Mouse (Mus musculus) heart, embryonic 14.5 days (tissue): Measurements from ENCODE around the gene Cox20. TPM values are rescaled to one million over a fixed set of nuclear protein-coding genes. Genes with fewer than 3 reads are reported as not detected.
A peak's percentile ranks its signal among the peaks of the same experiment; 100 is the strongest.

Experiments
- ATAC-seq: fragments of 200-750 bp; cut with Nextera tagmentation; 2 replicates; pipeline ENCODE4 v1.8.0; 2017; ENCODE audit warnings: low read depth, moderate TSS enrichment; ENCODE audit not compliant: insufficient number of reproducible peaks, insufficient read depth, low FRiP score
- H3K27ac ChIP-seq, 2 experiments: fragments of 200-500 bp in 1 of 2; fragments of 300-500 bp in 1 of 2; sonication (generic) in 1 of 2; replicated peaks in 1 of 2; 2 replicates each; pipeline ENCODE4 v1.5.1; 2012 to 2014; ENCODE audit warnings: low read depth in 2 of 2, low read length in 2 of 2, control low read depth in 1 of 2, mild to moderate bottlenecking in 1 of 2, mixed read lengths in 1 of 2; ENCODE audit not compliant: control insufficient read depth in 1 of 2, insufficient read depth in 1 of 2
- H3K27me3 ChIP-seq: fragments of 300-500 bp; sonication (generic); 2 replicates; pipeline ENCODE4 v1.6.1; 2014; ENCODE audit warnings: mild to moderate bottlenecking, low read length, control low read depth; ENCODE audit not compliant: control insufficient read depth, insufficient read depth
- H3K36me3 ChIP-seq: fragments of 300-500 bp; sonication (generic); 2 replicates; pipeline ENCODE4 v1.6.1; 2014; ENCODE audit warnings: mild to moderate bottlenecking, control low read depth, low read length, mixed read lengths; ENCODE audit not compliant: control insufficient read depth, insufficient read depth
- H3K4me1 ChIP-seq, 2 experiments: fragments of 200-500 bp in 1 of 2; fragments of 300-500 bp in 1 of 2; sonication (generic) in 1 of 2; 2 replicates each; pipeline ENCODE4 v1.6.1; 2012 to 2014; ENCODE audit warnings: low read length in 2 of 2, control low read depth in 1 of 2, mixed read lengths in 1 of 2; ENCODE audit not compliant: control insufficient read depth in 2 of 2, insufficient read depth in 2 of 2
- H3K4me2 ChIP-seq: fragments of 300-500 bp; sonication (generic); 2 replicates; pipeline ENCODE4 v1.6.1; 2014; ENCODE audit warnings: mild to moderate bottlenecking, low read length
- H3K4me3 ChIP-seq, 2 experiments: fragments of 200-500 bp in 1 of 2; fragments of 300-500 bp in 1 of 2; sonication (generic) in 1 of 2; 2 replicates each; pipeline ENCODE4 v1.5.1; 2012 to 2014; ENCODE audit warnings: low read length in 2 of 2, mild to moderate bottlenecking in 2 of 2, control low read depth in 1 of 2, low read depth in 1 of 2, moderate library complexity in 1 of 2; ENCODE audit not compliant: control insufficient read depth in 1 of 2, insufficient read depth in 1 of 2
- H3K9ac ChIP-seq: fragments of 300-500 bp; sonication (generic); 2 replicates; pipeline ENCODE4 v1.6.1; 2014; ENCODE audit warnings: mild to moderate bottlenecking, low read length
- H3K9me3 ChIP-seq: fragments of 300-500 bp; sonication (generic); 2 replicates; pipeline ENCODE4 v1.6.1; 2016; ENCODE audit warnings: low read length, control low read depth; ENCODE audit not compliant: control insufficient read depth
- WGBS: fragments of 180-500 bp; shearing (Covaris S2); extraction: QIAGEN DNeasy Blood & Tissue Kit; methylation state at CpG from one replicate; pipeline ENCODE4 v1.1.7; 2014; 5-methylcytosine and 5-hydroxymethylcytosine counted together
- polyA plus RNA-seq: library from polyadenylated mRNA; unstranded; fragments of >200 nt; fragmentation: Nextera tagmentation; extraction: Ambion mirVana; gene quantifications from 2 replicates; pipeline ENCODE4 v1.2.1, GENCODE M21; 2014

The Cox20 gene
- polyA plus RNA-seq, 1 experiment from 2014 or later = 299 TPM

GRCm38 (mm10) chr1:178321730-178322357 is 2.9 kb downstream of the Cox20 start:
- Histone ChIP-seq H3K4me3 (0 out of 4 replicates have a peak overlapping the region, but pooled peaks of 1 of the 2 experiments have one; percentile 62), H3K9ac (peak overlapping the region; percentile 98; the same call in 1 of the 2 replicates), H3K4me1 (peaks cover 0 to 29% of the 10 kb centered on the region in 2 experiments; a peak in 2 of 4 replicates), H3K27me3 (no peaks in the 10 kb centered on the region), H3K9me3 (no peaks in the 10 kb centered on the region), H3K36me3 (peaks cover 63% of the 10 kb centered on the region), H3K4me2 (peak overlapping the region; percentile 77), H3K27ac (peak overlapping the region in 1 of 2 experiments; percentile 100; a peak in 1 of 4 replicates)
- WGBS = 71% methylated on average over 4 of the region's 4 CpGs
- ATAC-seq = no peak

GRCm38 (mm10) chr1:178323235-178323634 is 4.3 kb downstream of the Cox20 start:
- H3K36me3 ChIP-seq = peaks cover 77% of the 10 kb centered on the region
- ATAC-seq = no peak
- H3K9ac ChIP-seq = no peak overlapping the region
- H3K4me1 ChIP-seq = peaks cover 0 to 27% of the 10 kb centered on the region in 2 experiments; a peak in 2 of 4 replicates
- H3K9me3 ChIP-seq = no peaks in the 10 kb centered on the region
- H3K4me2 ChIP-seq = no peak overlapping the region
- 80% methylated on average over 1 of the region's 1 CpGs for WGBS
- H3K4me3 ChIP-seq = no peak overlapping the region
- no peaks in the 10 kb centered on the region for H3K27me3 ChIP-seq
- no peak overlapping the region for H3K27ac ChIP-seq

DNA sequence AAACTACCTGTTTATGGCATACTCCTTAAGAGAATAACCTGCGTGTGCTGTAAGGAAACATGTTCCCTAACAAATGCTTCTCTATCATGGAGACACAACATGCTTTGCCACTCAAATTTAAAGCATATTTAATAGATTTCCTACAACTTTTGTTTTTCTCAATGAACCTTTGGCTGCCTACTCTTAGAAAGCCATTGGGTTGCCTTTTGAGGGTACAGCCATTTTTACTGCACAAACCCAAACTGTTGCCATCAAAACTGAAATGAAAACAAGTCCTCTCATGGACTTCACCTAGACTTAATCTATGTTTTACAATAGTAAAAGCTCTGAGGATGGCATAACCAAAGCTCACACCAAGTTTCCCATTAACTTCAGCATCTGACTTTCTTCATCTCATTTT is 5.6 kb downstream of the Cox20 start:
- WGBS = 96% methylated on average over 1 of the region's 1 CpGs
- Histone ChIP-seq H3K4me2 (no peak overlapping the region), H3K4me3 (no peak overlapping the region), H3K4me1 (peaks cover 0 to 27% of the 10 kb centered on the region in 2 experiments; a peak in 2 of 4 replicates), H3K9me3 (no peaks in the 10 kb centered on the region), H3K27ac (no peak overlapping the region), H3K9ac (no peak overlapping the region), H3K27me3 (no peaks in the 10 kb centered on the region), H3K36me3 (peaks cover 88% of the 10 kb centered on the region)
- no peak for ATAC-seq

DNA sequence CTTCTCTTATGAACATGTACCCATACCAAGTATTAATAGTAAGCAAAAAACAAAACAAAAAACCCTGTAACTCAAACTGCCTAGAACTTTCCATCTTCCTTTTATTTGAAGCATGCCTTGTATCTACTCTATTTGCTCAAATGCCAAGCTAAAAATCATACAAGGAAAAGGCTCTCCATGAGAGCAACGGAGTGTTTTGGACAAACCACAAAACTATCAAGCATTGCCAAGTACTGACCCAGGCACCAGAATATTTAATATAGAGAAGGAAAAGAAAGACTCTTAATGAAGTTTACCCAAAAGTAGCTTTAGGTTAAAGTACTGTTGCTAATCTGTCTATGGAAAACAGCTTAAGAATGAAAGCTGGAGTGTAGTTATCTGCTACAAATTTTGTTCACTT is 7.4 kb downstream of the Cox20 start:
- no peak overlapping the region for H3K4me3 ChIP-seq
- no peak overlapping the region for H3K4me2 ChIP-seq
- no peak overlapping the region for H3K9ac ChIP-seq
- peaks cover 0 to 19% of the 10 kb centered on the region in 2 experiments; a peak in 2 of 4 replicates for H3K4me1 ChIP-seq
- 91% methylated on average over 1 of the region's 1 CpGs for WGBS
- H3K9me3 ChIP-seq = no peaks in the 10 kb centered on the region
- ATAC-seq = no peak
- H3K27me3 ChIP-seq = no peaks in the 10 kb centered on the region
- no peak overlapping the region for H3K27ac ChIP-seq
- peaks cover 94% of the 10 kb centered on the region for H3K36me3 ChIP-seq

DNA sequence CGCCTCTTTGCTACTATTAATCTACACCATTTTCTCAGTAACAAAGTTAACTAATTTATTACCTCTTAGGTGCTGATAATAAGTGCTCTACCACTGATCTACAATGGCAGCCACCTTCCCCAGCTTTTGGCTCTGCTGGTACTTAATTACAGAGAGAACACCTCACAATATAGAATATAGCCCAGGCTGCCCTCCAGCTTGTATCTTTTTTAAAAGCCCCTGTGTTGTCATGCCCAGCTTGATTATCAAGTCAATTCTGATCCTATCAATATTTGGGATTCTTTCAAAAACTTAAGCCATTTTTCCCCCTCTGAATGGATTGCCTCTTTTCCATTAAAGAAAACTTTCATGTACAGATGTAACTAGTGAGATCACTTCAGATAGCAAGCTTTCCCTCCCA is 8.0 kb downstream of the Cox20 start:
- 86% methylated on average over 1 of the region's 1 CpGs for WGBS
- Histone ChIP-seq H3K27ac (no peak overlapping the region), H3K36me3 (peaks cover 94% of the 10 kb centered on the region), H3K9ac (no peak overlapping the region), H3K9me3 (no peaks in the 10 kb centered on the region), H3K4me1 (peaks cover 0 to 14% of the 10 kb centered on the region in 2 experiments; a peak in 2 of 4 replicates), H3K27me3 (no peaks in the 10 kb centered on the region), H3K4me2 (no peak overlapping the region), H3K4me3 (no peak overlapping the region)
- ATAC-seq = no peak

- WGBS = 78% methylated on average over 5 of the region's 5 CpGs
- Histone ChIP-seq H3K9me3 (no peaks in the 10 kb centered on the region), H3K27me3 (no peaks in the 10 kb centered on the region), H3K27ac (no peak overlapping the region), H3K4me2 (no peak overlapping the region), H3K4me1 (peaks cover 0 to 13% of the 10 kb centered on the region in 2 experiments; a peak in 2 of 4 replicates), H3K4me3 (no peak overlapping the region), H3K36me3 (peaks cover 93% of the 10 kb centered on the region), H3K9ac (no peak overlapping the region)
- no peak for ATAC-seq
Observed at GRCm38 (mm10) chr1:178329017-178329416, 10.1 kb downstream of the Cox20 start.

DNA sequence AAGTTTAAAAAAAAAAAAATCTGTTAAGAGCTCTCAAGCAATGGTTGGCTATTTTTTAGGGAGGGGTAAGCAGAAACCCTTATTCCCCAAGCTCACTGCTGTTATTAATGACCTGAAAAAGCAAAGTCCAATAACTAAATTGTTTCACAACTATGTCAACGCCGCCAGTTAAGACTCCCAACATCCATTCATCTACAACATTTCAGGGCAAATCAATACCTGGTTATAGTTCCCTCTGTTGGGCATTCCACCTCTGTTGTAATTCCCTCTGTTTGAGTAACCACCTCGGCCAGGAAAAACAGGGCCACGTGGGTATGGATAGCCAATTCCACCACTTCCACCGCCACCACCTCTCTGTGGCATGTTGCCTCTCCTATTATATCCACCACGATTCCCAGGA is 11.0 kb downstream of the Cox20 start:
- Histone ChIP-seq H3K4me3 (no peak overlapping the region), H3K4me2 (no peak overlapping the region), H3K36me3 (peaks cover 95% of the 10 kb centered on the region), H3K27ac (no peak overlapping the region), H3K9me3 (no peaks in the 10 kb centered on the region), H3K27me3 (no peaks in the 10 kb centered on the region), H3K4me1 (peaks cover 0 to 18% of the 10 kb centered on the region in 2 experiments; a peak in 2 of 4 replicates), H3K9ac (no peak overlapping the region)
- 71% methylated on average over 6 of the region's 6 CpGs for WGBS
- no peak for ATAC-seq
